Mouse (Mus musculus): ENCODE measurements around the gene Flcn. TPM values are rescaled to one million over a fixed set of nuclear protein-coding genes. Genes with fewer than 3 reads are reported as not detected.

Gene Flcn
- polyA plus RNA-seq, 1 experiment from 2014 or later = 32.2 TPM

GRCm38 (mm10) chr11:59758191-59758985 lies 51.4 kb downstream of the Flcn start:
- no peak for ATAC-seq
- WGBS = 91% methylated on average over 9 of the region's 9 CpGs

GRCm38 (mm10) chr11:59756351-59756750 lies 53.5 kb downstream of the Flcn start:
- no peak overlapping the region for H3K27ac ChIP-seq
- no peaks in the 10 kb centered on the region for H3K4me1 ChIP-seq
- 56% methylated on average over 4 of the region's 4 CpGs for WGBS
- H3K9me3 ChIP-seq (replicated peaks) = no peaks in the 10 kb centered on the region
- no peak overlapping the region for H3K9ac ChIP-seq
- H3K36me3 ChIP-seq (ENCODE audit: poor library complexity, severe bottlenecking) = peaks cover 96% of the 10 kb centered on the region
- H3K27me3 ChIP-seq = no peaks in the 10 kb centered on the region
- no peak overlapping the region for H3K4me3 ChIP-seq
- no peak overlapping the region for H3K4me2 ChIP-seq
- ATAC-seq = no peak

More at GRCm38 (mm10) chr11:59758191-59758985, 51.4 kb downstream of the Flcn start:
- Histone ChIP-seq H3K36me3 (ENCODE audit: poor library complexity, severe bottlenecking) (peaks cover 92% of the 10 kb centered on the region), H3K4me1 (no peaks in the 10 kb centered on the region), H3K27me3 (no peaks in the 10 kb centered on the region), H3K4me3 (no peak overlapping the region), H3K9ac (no peak overlapping the region), H3K4me2 (no peak overlapping the region), H3K27ac (no peak overlapping the region), H3K9me3 (replicated peaks) (no peaks in the 10 kb centered on the region)

GRCm38 (mm10) chr11:59754504-59754903 lies 55.3 kb downstream of the Flcn start:
- no peak for ATAC-seq
- no peaks in the 10 kb centered on the region for H3K4me1 ChIP-seq
- H3K4me2 ChIP-seq = no peak overlapping the region
- 95% methylated on average over 6 of the region's 6 CpGs for WGBS
- no peak overlapping the region for H3K4me3 ChIP-seq
- no peaks in the 10 kb centered on the region for H3K27me3 ChIP-seq
- no peak overlapping the region for H3K9ac ChIP-seq
- peaks cover 95% of the 10 kb centered on the region for H3K36me3 ChIP-seq (ENCODE audit: poor library complexity, severe bottlenecking)
- no peaks in the 10 kb centered on the region for H3K9me3 ChIP-seq (replicated peaks)
- H3K27ac ChIP-seq = no peak overlapping the region

GRCm38 (mm10) chr11:59749050-59749449 lies 60.8 kb downstream of the Flcn start:
- Histone ChIP-seq H3K4me1 (no peaks in the 10 kb centered on the region), H3K9ac (no peak overlapping the region), H3K36me3 (ENCODE audit: poor library complexity, severe bottlenecking) (peaks cover 73% of the 10 kb centered on the region), H3K27me3 (no peaks in the 10 kb centered on the region), H3K9me3 (replicated peaks) (no peaks in the 10 kb centered on the region), H3K27ac (no peak overlapping the region), H3K4me3 (no peak overlapping the region), H3K4me2 (no peak overlapping the region)
- ATAC-seq = no peak
- 94% methylated on average over 3 of the region's 3 CpGs for WGBS

GRCm38 (mm10) chr11:59746614-59747013 lies 63.2 kb downstream of the Flcn start:
- Histone ChIP-seq H3K36me3 (ENCODE audit: poor library complexity, severe bottlenecking) (peaks cover 73% of the 10 kb centered on the region), H3K4me2 (no peak overlapping the region), H3K4me3 (no peak overlapping the region), H3K9me3 (replicated peaks) (no peaks in the 10 kb centered on the region), H3K9ac (no peak overlapping the region), H3K27me3 (no peaks in the 10 kb centered on the region), H3K27ac (no peak overlapping the region), H3K4me1 (no peaks in the 10 kb centered on the region)
- no peak for ATAC-seq
- WGBS = 81% methylated on average over 2 of the region's 2 CpGs

GRCm38 (mm10) chr11:59745851-59746250 lies 64.0 kb downstream of the Flcn start:
- no peak overlapping the region for H3K9ac ChIP-seq
- H3K27ac ChIP-seq = no peak overlapping the region
- H3K4me3 ChIP-seq = no peak overlapping the region
- 94% methylated on average over 5 of the region's 5 CpGs for WGBS
- H3K36me3 ChIP-seq (ENCODE audit: poor library complexity, severe bottlenecking) = peaks cover 73% of the 10 kb centered on the region
- H3K4me1 ChIP-seq = no peaks in the 10 kb centered on the region
- H3K27me3 ChIP-seq = no peaks in the 10 kb centered on the region
- no peaks in the 10 kb centered on the region for H3K9me3 ChIP-seq (replicated peaks)
- ATAC-seq = no peak
- no peak overlapping the region for H3K4me2 ChIP-seq

- Histone ChIP-seq H3K4me1 (no peaks in the 10 kb centered on the region), H3K27me3 (no peaks in the 10 kb centered on the region), H3K4me3 (no peak overlapping the region), H3K9me3 (replicated peaks) (no peaks in the 10 kb centered on the region), H3K36me3 (ENCODE audit: poor library complexity, severe bottlenecking) (peaks cover 74% of the 10 kb centered on the region), H3K9ac (no peak overlapping the region), H3K4me2 (no peak overlapping the region), H3K27ac (no peak overlapping the region)
- ATAC-seq = no peak
- 96% methylated on average over 4 of the region's 4 CpGs for WGBS
Measured at GRCm38 (mm10) chr11:59744374-59744773, 65.4 kb downstream of the Flcn start.

- H3K9ac ChIP-seq = no peak overlapping the region
- H3K4me3 ChIP-seq = no peak overlapping the region
- H3K27me3 ChIP-seq = no peaks in the 10 kb centered on the region
- H3K4me2 ChIP-seq = no peak overlapping the region
- ATAC-seq = no peak
- peaks cover 74% of the 10 kb centered on the region for H3K36me3 ChIP-seq (ENCODE audit: poor library complexity, severe bottlenecking)
- H3K4me1 ChIP-seq = no peaks in the 10 kb centered on the region
- H3K9me3 ChIP-seq (replicated peaks) = no peaks in the 10 kb centered on the region
- H3K27ac ChIP-seq = no peak overlapping the region
- 100% methylated on average over 1 of the region's 1 CpGs for WGBS
Measured at GRCm38 (mm10) chr11:59743712-59744111, 66.1 kb downstream of the Flcn start.

GRCm38 (mm10) chr11:59743307-59743706 lies 66.5 kb downstream of the Flcn start:
- Histone ChIP-seq H3K9ac (no peak overlapping the region), H3K27me3 (no peaks in the 10 kb centered on the region), H3K4me1 (no peaks in the 10 kb centered on the region), H3K4me2 (no peak overlapping the region), H3K4me3 (no peak overlapping the region), H3K27ac (no peak overlapping the region), H3K36me3 (ENCODE audit: poor library complexity, severe bottlenecking) (peaks cover 74% of the 10 kb centered on the region), H3K9me3 (replicated peaks) (no peaks in the 10 kb centered on the region)
- WGBS = 94% methylated on average over 2 of the region's 2 CpGs
- no peak for ATAC-seq

GRCm38 (mm10) chr11:59741915-59742314 lies 67.9 kb downstream of the Flcn start:
- no peak for ATAC-seq
- no peaks in the 10 kb centered on the region for H3K4me1 ChIP-seq
- WGBS = 96% methylated on average over 5 of the region's 5 CpGs
- no peak overlapping the region for H3K27ac ChIP-seq
- H3K27me3 ChIP-seq = no peaks in the 10 kb centered on the region
- H3K4me2 ChIP-seq = no peak overlapping the region
- H3K9ac ChIP-seq = no peak overlapping the region
- no peak overlapping the region for H3K4me3 ChIP-seq
- peaks cover 87% of the 10 kb centered on the region for H3K36me3 ChIP-seq (ENCODE audit: poor library complexity, severe bottlenecking)
- no peaks in the 10 kb centered on the region for H3K9me3 ChIP-seq (replicated peaks)

Other genes with a start within 250 kb of the Flcn start
- not detected in 2 replicates for gene Olfr222, start 233.8 kb downstream of the Flcn start, polyA plus RNA-seq (2015; fragmentation: Nextera tagmentation; extraction: Ambion mirVana)
- gene Olfr223, start 216.7 kb downstream of the Flcn start, polyA plus RNA-seq (2015; fragmentation: Nextera tagmentation; extraction: Ambion mirVana) = not detected in 2 replicates
- 37.1 and 40.5 TPM in 2 replicates for gene Mprip, start 148.7 kb downstream of the Flcn start, polyA plus RNA-seq (2015; fragmentation: Nextera tagmentation; extraction: Ambion mirVana)
- gene Pld6, start 22.4 kb downstream of the Flcn start, polyA plus RNA-seq (2015; fragmentation: Nextera tagmentation; extraction: Ambion mirVana) = 1.3 and 2.2 TPM in 2 replicates
- gene Nt5m, start 29.4 kb upstream of the Flcn start, polyA plus RNA-seq (2015; fragmentation: Nextera tagmentation; extraction: Ambion mirVana) = 46.6 and 51.2 TPM in 2 replicates
- 233 and 246 TPM in 2 replicates for gene Cops3, start 29.8 kb upstream of the Flcn start, polyA plus RNA-seq (2015; fragmentation: Nextera tagmentation; extraction: Ambion mirVana)
- gene Med9, start 138.2 kb upstream of the Flcn start, polyA plus RNA-seq (2015; fragmentation: Nextera tagmentation; extraction: Ambion mirVana) = 41.9 and 44.7 TPM in 2 replicates
- 0.53 and 0.63 TPM in 2 replicates for gene Rasd1, start 154.9 kb upstream of the Flcn start, polyA plus RNA-seq (2015; fragmentation: Nextera tagmentation; extraction: Ambion mirVana)
- 4.3 and 7.0 TPM in 2 replicates for gene Pemt, start 236.5 kb upstream of the Flcn start, polyA plus RNA-seq (2015; fragmentation: Nextera tagmentation; extraction: Ambion mirVana)

Data from forebrain, embryonic 13.5 days (tissue).